Mouse (Mus musculus) limb, embryonic 14.5 days (tissue): ENCODE measurements around the gene Mtfr1l. TPM values are rescaled to one million over a fixed set of nuclear protein-coding genes. Genes with fewer than 3 reads are reported as not detected.

ENCODE experiments used
- ATAC-seq: fragments of 200-750 bp; cut with Nextera tagmentation; 2 replicates; pipeline ENCODE4 v1.8.0; 2017; ENCODE audit warnings: low read depth, moderate number of reproducible peaks, moderate TSS enrichment; ENCODE audit not compliant: low FRiP score
- DNase-seq: peaks from one replicate; pipeline ENCODE4 v3.0.0-alpha.2; 2015; ENCODE audit warnings: low spot score
- H3K27ac ChIP-seq: fragments of 300-500 bp; sonication (generic); replicated peaks from 2 replicates; pipeline ENCODE4 v1.5.1; 2014; ENCODE audit warnings: low read depth, mild to moderate bottlenecking, low read length, moderate library complexity, mixed read lengths
- H3K27me3 ChIP-seq: fragments of 300-500 bp; sonication (generic); 2 replicates; pipeline ENCODE4 v1.6.1; 2014; ENCODE audit warnings: low read length, mixed read lengths; ENCODE audit not compliant: control insufficient read depth, insufficient read depth
- H3K36me3 ChIP-seq: fragments of 300-500 bp; sonication (generic); 2 replicates; pipeline ENCODE4 v1.6.1; 2014; ENCODE audit warnings: mild to moderate bottlenecking, low read length, moderate library complexity, mixed read lengths; ENCODE audit not compliant: control insufficient read depth, insufficient read depth
- H3K4me1 ChIP-seq: fragments of 300-500 bp; sonication (generic); 2 replicates; pipeline ENCODE4 v1.6.1; 2014; ENCODE audit warnings: antibody characterized with exemption, low read length, mixed read lengths; ENCODE audit not compliant: control insufficient read depth, insufficient read depth
- H3K4me2 ChIP-seq: fragments of 300-500 bp; sonication (generic); replicated peaks from 2 replicates; pipeline ENCODE4 v1.6.1; 2014; ENCODE audit warnings: low read depth, mild to moderate bottlenecking, low read length, moderate library complexity; ENCODE audit not compliant: severe bottlenecking
- H3K4me3 ChIP-seq: fragments of 300-500 bp; sonication (generic); replicated peaks from 2 replicates; pipeline ENCODE4 v1.5.1; 2014; ENCODE audit warnings: low read length
- H3K9ac ChIP-seq: fragments of 300-500 bp; sonication (generic); 2 replicates; pipeline ENCODE4 v1.6.1; 2014; ENCODE audit warnings: mild to moderate bottlenecking, low read depth, low read length, moderate library complexity; ENCODE audit not compliant: severe bottlenecking
- H3K9me3 ChIP-seq: fragments of 300-500 bp; sonication (generic); 2 replicates; pipeline ENCODE4 v1.6.1; 2016; ENCODE audit warnings: low read length; ENCODE audit not compliant: control insufficient read depth
- POLR2A ChIP-seq: fragments of 200-500 bp; IDR thresholded peaks from 2 replicates; pipeline ENCODE4 v1.8.0; 2012; ENCODE audit warnings: inconsistent platforms, mild to moderate bottlenecking, moderate library complexity, borderline replicate concordance; ENCODE audit not compliant: insufficient read depth, insufficient read length; ENCODE audit errors: extremely low read depth
- WGBS: fragments of 180-500 bp; shearing (Covaris S2); extraction: QIAGEN DNeasy Blood & Tissue Kit; methylation state at CpG from one replicate; pipeline ENCODE4 v1.1.7; 2014; 5-methylcytosine and 5-hydroxymethylcytosine counted together
- polyA plus RNA-seq, 2 experiments: library from polyadenylated mRNA; depleted of rRNA in 1 of 2; stranded (reverse) in 1 of 2; unstranded in 1 of 2; fragments of >200 nt; fragmentation: Nextera tagmentation in 1 of 2; extraction: Ambion mirVana in 1 of 2; gene quantifications; 2 replicates each; pipeline versions ENCODE4 v1.2.1 to v1.2.3; 2012 to 2014

The Mtfr1l gene
- polyA plus RNA-seq, 2 experiments: 111 to 123 TPM

GRCm38 (mm10) chr4:134515614-134516013, 19.6 kb downstream of the Mtfr1l start:
- Histone ChIP-seq H3K27me3 (no peaks in the 10 kb centered on the region), H3K36me3 (no peaks in the 10 kb centered on the region), H3K27ac (no peak overlapping the region), H3K4me1 (no peaks in the 10 kb centered on the region), H3K9ac (no peak overlapping the region), H3K9me3 (no peaks in the 10 kb centered on the region), H3K4me3 (no peak overlapping the region), H3K4me2 (no peak overlapping the region)
- ATAC-seq (no peak), DNase-seq (no peak)
- no peak for TF ChIP-seq POLR2A
- WGBS: 76% methylated on average over 7 of the region's 7 CpGs

GRCm38 (mm10) chr4:134514309-134514930, 20.8 kb downstream of the Mtfr1l start:
- Histone ChIP-seq H3K4me1 (no peaks in the 10 kb centered on the region), H3K9me3 (no peaks in the 10 kb centered on the region), H3K4me2 (no peak overlapping the region), H3K27me3 (no peaks in the 10 kb centered on the region), H3K4me3 (no peak overlapping the region), H3K27ac (no peak overlapping the region), H3K36me3 (no peaks in the 10 kb centered on the region), H3K9ac (no peak overlapping the region)
- TF ChIP-seq POLR2A: no peak
- ATAC-seq (no peak), DNase-seq (no peak)
- 88% methylated on average over 11 of the region's 11 CpGs for WGBS

- no peak overlapping the region for H3K9ac ChIP-seq
- H3K4me2 ChIP-seq: peak overlapping the region; percentile 27; the same call in 1 of the 2 replicates
- no peak for ATAC-seq
- no peaks in the 10 kb centered on the region for H3K9me3 ChIP-seq
- peak; percentile 63 for DNase-seq
- WGBS: 19% methylated on average over 14 of the region's 15 CpGs
- no peaks in the 10 kb centered on the region for H3K36me3 ChIP-seq
- 0 out of 2 replicates have a peak overlapping the region, but pooled peaks have one; percentile 4 for H3K4me3 ChIP-seq
- TF ChIP-seq POLR2A: no peak
- no peaks in the 10 kb centered on the region for H3K27me3 ChIP-seq
- no peaks in the 10 kb centered on the region for H3K4me1 ChIP-seq
- no peak overlapping the region for H3K27ac ChIP-seq
Observed at GRCm38 (mm10) chr4:134512798-134513197, 22.4 kb downstream of the Mtfr1l start.

- no peaks in the 10 kb centered on the region for H3K36me3 ChIP-seq
- TF ChIP-seq POLR2A: no peak
- no peaks in the 10 kb centered on the region for H3K4me1 ChIP-seq
- DNase-seq: no peak
- H3K9me3 ChIP-seq: no peaks in the 10 kb centered on the region
- no peak overlapping the region for H3K9ac ChIP-seq
- no peaks in the 10 kb centered on the region for H3K27me3 ChIP-seq
- WGBS: 72% methylated on average over 6 of the region's 6 CpGs
- ATAC-seq: no peak
- H3K4me3 ChIP-seq: peak overlapping the region; percentile 58
- peak overlapping the region; percentile 90 for H3K4me2 ChIP-seq
- no peak overlapping the region for H3K27ac ChIP-seq
Observed at GRCm38 (mm10) chr4:134511730-134512129, 23.5 kb downstream of the Mtfr1l start.

- H3K9me3 ChIP-seq: no peaks in the 10 kb centered on the region
- 0 out of 2 replicates have a peak, but pooled peaks have one; percentile 67 for TF ChIP-seq POLR2A
- no peaks in the 10 kb centered on the region for H3K36me3 ChIP-seq
- peak within 1 kb of the TSS; percentile 58 for H3K4me3 ChIP-seq
- under 1% methylated on average over 42 of the region's 42 CpGs for WGBS
- no peaks in the 10 kb centered on the region for H3K27me3 ChIP-seq
- no peak within 1 kb of the TSS for H3K27ac ChIP-seq
- no peaks in the 10 kb centered on the region for H3K4me1 ChIP-seq
- H3K9ac ChIP-seq: peak within 1 kb of the TSS; percentile 59
- H3K4me2 ChIP-seq: peak within 1 kb of the TSS; percentile 90
- ATAC-seq (peak; percentile 95), DNase-seq (peak; percentile 97)
Observed at GRCm38 (mm10) chr4:134510845-134511411, 24.3 kb downstream of the Mtfr1l start, which contains the start of gene Aunip. Gene Aunip (plus strand): TSS chr4:134510999.
